Mouse (Mus musculus): ENCODE measurements around the gene Pnpla3.

The Pnpla3 gene

DNA sequence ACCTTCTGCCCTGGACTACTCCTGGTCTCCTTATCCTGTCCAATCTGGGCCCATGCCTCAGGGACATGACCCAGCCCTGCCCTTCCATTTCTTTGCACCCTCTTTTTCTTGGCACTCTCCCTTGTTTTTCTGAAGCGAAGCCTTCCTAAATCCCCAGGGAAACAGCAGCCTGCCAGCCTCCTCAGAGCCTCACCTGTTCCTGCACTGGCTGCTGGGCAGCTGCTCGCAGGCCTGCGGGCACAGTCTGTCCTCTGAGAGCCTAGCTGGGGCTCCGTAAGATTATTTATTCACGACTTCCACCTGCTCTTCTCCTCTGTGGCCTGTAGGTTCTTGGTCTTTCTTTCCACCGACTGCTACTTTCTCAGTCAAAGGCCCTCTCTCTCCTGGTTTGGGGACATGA is 14.4 kb downstream of the Pnpla3 start:
- no peak for DNase-seq

GRCm38 (mm10) chr15:84183967-84184366 is 16.3 kb downstream of the Pnpla3 start:
- DNase-seq, result peak; percentile 33

DNA sequence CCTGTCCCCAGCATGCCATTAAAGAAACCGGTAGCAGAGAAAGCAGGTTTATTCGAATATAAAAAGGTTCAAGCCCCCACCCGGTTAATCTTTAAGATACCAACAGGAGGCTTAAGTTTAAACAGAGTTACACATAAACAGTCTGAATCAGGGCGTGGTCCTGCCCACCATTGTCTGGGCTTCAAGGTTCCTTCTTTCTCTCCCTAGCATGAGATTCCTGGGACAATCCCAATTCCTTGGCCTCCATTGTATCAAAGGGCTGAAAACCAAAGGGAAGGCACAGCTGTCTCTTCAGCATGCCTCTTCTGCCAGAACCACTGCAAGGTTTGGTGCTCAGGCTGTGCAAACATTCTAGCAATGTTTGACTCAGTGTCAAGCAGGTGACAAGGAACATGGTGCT is 18.6 kb downstream of the Pnpla3 start:
- no peak for DNase-seq

GRCm38 (mm10) chr15:84188887-84189530 is 21.4 kb downstream of the Pnpla3 start:
- no peak for DNase-seq

DNA sequence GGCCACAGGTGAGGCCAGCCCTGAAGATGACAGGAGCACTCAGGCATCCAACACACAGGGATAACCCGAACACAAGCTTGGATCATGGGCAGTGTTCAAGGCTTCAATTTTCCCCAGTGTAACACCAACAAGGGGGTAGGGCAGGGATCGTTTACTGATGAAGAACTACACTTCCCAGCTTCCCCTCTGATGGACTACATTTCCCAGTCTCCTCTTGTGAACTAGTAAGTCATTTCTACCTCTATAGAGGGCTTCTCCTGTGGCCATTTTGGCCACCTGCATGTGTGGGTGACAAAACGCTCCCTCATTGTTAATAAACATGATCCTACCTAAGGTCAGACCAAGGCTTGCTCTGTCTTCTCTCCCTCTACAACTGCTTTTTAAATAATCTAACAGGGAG is 22.2 kb downstream of the Pnpla3 start:
- no peak for DNase-seq

DNA sequence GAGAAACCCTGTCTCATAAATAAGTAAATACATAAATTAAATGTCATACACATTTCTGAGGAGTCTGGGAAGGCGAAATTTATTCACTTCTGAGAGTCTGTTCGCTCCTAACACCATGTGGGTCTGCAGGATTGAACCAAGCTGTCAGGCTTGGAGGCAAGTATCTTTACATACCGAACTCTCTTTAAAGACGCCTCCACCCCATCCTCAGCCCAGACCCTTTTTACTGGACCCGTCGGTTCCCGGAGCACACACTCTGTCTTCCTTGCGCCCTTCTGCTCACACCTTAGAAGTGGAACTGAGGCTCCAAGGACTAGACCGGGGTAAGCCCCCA is 24.1 kb downstream of the Pnpla3 start:
- no peak for DNase-seq

- peak; percentile 94 for DNase-seq
Measured at GRCm38 (mm10) chr15:84192058-84192791, 24.6 kb downstream of the Pnpla3 start, which contains the start of gene Samm50. Samm50 (plus strand) TSS chr15:84192241.

- DNase-seq, result no peak
Measured at GRCm38 (mm10) chr15:84196486-84197165, 29.0 kb downstream of the Pnpla3 start.

DNA sequence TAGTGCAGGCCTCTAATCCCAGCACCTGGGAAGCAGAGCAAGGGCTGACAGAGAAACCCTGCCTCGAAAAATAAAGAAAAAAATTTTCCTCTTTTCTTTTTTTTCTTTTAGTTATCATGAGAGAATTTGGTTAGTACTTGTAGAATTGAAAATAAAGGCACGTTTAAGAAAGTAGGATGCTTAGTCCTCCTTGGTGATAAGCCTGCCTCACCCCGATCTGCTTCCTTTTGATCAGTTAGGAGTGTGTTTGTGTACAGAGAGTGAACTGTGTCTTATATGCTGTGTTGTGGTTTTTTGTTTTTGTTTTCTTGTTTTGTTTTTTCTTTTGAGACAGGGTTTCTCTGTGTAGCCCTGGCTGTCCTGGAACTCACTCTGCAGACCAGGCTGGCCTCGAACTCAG is 39.7 kb downstream of the Pnpla3 start:
- no peak for DNase-seq

- no peak for DNase-seq
Measured at GRCm38 (mm10) chr15:84209517-84210412, 42.1 kb downstream of the Pnpla3 start.

- no peak for DNase-seq
Measured at GRCm38 (mm10) chr15:84210461-84210860, 42.8 kb downstream of the Pnpla3 start.

DNA sequence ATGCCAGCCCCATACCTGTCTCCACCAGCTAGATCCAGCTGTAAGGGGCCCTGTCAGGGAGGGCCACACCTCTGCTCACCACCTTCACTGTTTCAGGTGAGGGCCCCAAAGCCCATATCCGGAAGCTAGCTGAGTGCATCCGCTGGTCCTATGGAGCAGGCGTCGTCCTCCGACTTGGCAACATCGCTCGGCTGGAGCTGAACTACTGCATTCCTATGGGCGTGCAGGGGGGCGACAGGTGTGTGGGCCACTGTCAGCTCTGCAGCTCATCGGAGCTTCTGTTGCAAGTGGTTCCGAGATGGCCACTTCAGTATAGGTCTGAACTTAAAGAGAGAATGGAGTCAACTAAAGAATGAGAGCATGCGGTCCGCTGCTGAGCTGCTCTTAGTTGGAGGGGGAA is 43.3 kb downstream of the Pnpla3 start:
- DNase-seq, result no peak

- no peak for DNase-seq
Measured at GRCm38 (mm10) chr15:84211564-84211963, 43.9 kb downstream of the Pnpla3 start.

GRCm38 (mm10) chr15:84212031-84212755 is 44.6 kb downstream of the Pnpla3 start:
- DNase-seq, result peak; percentile 89

DNA sequence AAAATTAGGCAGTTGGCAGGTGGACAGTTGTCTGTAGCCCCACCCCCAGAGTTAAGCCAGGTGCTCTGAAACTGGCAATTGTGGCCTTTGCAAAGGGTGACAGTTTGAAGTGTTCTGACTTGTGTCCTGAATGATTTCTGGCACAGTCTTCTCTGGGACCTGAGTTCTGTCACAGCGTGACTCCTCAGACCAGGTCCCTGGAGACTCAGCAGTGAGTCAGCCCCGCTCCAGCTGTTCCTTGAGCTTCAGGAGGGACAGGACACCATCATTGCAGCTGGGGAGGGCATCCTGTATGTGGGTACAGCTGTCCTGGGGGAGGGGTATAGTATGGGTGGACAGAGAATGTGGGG is 45.1 kb downstream of the Pnpla3 start:
- DNase-seq, result no peak

DNA sequence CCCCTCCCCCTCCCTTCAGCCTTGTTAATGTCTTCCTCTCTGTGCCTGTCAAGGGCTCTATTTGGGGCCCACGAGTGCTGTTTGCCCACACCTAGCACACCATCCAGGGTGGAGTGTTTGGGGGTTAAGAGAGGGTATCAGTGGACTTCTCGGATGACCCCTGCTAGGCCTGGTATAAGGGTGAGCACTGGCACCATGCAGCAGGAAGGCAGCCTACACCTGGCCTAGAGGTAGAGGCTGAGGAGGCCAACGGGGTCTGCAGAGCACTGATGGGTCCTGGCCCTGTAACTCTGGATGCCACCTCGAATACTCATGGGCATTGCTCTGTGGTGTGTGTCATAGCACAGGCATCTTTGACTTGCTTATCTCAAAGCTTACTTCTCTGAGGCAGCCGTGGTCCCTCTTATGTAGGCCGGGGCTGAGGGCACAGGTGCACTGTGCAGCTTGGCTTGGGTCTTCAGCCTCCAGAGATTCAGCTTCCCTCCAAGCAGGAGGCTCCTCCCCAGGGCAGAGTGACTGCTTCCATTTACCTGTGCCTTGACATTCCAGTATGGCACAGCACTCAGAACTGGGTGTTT is 45.6 kb downstream of the Pnpla3 start:
- no peak for DNase-seq

DNA sequence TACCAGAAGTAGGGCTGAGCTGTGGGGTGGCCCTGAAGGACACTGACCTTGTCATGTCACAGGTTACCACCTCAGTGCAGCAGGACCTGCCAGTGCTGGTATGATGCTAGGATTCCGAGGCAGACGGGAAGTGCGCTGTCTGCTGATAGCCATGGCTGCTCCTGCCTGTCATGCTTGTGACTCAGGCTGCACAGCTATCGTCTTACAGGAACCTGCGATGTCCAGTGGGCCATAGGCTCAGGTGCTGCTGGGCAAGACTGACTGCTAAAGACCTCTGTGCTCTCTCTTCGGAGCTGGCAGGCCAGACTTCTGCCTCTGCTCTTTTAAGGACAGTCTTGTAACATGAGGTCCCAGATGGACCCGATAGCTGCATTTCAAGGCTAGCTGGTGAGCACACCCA is 46.8 kb downstream of the Pnpla3 start:
- no peak for DNase-seq

- DNase-seq, result no peak
Measured at GRCm38 (mm10) chr15:84215273-84215672, 47.6 kb downstream of the Pnpla3 start.

DNA sequence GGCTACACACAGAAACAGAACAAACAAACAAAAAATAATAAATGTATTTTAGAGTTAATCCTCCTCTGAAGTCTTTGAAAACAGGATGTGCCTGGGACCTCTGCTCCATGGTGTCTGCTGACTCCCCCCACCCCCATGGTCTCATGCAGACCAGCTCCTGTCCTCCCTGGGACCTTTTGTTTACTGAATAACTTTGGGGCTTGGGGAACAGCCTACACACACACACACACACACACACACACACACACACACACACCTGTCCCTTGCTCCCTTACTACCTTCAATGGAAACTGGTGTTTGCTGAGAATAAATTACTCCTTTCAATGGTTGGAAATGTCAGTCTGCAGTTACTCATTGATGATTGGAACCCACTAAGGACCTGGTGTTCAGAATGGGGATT is 48.4 kb downstream of the Pnpla3 start:
- peak; percentile 70 for DNase-seq

DNA sequence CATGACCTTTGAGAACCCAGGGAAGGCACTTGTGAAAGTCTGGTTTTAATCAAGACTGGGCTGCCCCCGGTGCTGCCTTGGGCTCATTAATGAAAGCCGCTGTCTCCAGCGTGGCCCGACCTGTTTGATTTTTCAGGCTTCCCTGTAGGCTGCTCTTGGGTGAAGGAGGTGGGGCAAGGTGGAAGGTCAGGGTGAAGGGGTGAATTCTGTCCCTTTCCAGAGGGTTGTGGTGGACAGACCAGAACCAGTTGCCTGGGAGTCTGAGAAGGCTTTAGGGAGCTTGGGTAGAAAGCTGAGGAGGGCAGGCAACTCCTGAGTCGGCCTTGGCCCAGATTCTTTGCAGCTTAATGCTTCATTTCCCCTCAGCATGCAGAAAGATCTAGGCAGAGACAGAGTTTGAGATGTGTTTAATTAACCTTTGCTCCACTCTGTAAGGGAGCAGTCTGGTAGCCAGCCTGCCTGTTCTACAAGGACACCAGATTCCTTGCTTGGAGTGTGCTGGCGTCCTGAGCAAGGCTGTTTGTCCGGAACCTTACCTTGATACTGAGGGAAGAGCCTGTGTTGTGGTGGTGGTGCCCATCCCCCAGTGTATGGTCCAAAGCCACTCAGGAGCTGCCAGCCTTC is 48.9 kb downstream of the Pnpla3 start:
- DNase-seq, result peak; percentile 74

GRCm38 (mm10) chr15:84217969-84218782 is 50.5 kb downstream of the Pnpla3 start:
- DNase-seq, result no peak
